Mouse (Mus musculus): ENCODE measurements around the gene Phf3.
"Not testable (repeated sequence)": the region's sequence is repeated elsewhere in the genome, so short reads cannot be mapped to it uniquely, and the experiment has no call there.

Phf3 gene

GRCm38 (mm10) chr1:30819414-30819813 lies 54.3 kb downstream of the Phf3 start:
- DNase-seq = no peak

GRCm38 (mm10) chr1:30815609-30816008 lies 58.1 kb downstream of the Phf3 start:
- no peak for DNase-seq

DNA sequence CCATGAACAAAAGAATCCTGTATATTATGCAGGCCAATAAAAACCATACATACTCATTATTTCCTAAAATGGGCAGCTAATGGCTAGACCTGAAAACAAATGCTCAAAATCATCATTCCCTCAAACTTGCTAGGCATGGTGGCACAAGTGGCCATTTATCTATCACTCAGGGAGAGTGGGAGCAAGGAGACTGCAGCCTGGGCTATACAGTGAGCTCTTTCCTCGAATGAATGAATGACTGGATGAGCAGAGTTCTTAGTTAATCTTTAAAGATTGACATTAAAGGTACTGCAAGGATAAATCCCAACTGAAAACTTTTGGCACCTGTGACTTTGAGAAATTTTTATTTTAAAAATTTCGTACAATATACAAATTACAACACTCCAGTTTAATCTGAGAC lies 58.7 kb downstream of the Phf3 start:
- no peak for DNase-seq

DNA sequence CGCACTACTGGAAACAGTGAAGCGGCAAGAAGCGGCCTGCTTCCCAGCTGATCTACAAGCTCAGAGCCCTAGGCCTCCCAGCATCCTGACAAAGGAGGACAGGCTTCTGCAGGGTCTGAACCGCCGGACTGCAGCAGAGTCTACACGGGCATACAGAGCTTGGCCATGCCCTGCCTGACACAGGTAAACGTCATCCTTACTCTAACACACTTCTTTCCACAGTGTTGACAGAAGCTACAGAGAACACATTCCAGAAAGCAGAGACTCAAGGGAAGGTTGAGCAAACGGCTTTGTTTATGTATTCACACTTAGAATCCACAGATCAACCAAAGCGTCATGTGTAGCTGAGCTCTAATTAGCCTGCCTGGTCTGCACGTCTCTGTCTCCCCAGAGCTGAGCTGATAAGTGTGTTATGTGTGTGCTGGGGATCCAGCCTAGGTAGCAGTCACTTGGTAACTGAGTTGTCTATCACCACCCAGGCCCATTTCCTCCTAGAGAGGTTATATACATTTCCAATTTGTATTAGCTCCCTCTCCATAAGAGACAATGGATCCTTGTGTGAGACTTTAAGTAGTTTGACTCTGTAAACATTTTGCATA lies 65.5 kb downstream of the Phf3 start:
- no peak for DNase-seq

DNA sequence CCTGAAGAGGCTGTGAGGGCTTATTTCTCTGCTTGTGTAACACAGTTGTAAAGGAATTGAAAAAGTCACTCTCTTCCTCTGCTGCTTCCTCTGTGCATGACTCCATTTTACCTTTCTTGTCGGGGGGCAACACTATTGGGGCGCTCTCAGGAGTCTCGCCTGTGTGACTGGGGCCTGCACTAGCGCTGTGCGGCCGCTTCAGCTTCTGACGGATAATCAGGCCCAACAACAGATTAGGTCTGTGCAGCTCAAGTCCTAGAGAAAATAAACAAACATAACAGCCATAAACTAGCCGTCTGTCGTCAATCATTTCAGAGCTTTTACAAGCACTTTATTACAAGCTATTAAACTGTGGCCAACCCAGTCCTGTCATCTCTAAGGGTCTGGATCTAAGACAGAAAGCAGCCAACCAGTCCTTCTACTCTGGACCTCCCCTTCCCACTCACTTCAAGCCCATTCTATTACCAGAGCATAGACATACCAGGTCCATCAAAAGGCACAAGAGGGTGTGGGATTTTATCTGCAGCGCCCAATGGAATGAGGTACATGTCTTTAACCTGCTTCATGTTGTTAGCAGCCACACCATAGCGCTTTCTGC lies 67.9 kb downstream of the Phf3 start:
- no peak for DNase-seq

GRCm38 (mm10) chr1:30804919-30805318 lies 68.8 kb downstream of the Phf3 start:
- DNase-seq = no peak

DNA sequence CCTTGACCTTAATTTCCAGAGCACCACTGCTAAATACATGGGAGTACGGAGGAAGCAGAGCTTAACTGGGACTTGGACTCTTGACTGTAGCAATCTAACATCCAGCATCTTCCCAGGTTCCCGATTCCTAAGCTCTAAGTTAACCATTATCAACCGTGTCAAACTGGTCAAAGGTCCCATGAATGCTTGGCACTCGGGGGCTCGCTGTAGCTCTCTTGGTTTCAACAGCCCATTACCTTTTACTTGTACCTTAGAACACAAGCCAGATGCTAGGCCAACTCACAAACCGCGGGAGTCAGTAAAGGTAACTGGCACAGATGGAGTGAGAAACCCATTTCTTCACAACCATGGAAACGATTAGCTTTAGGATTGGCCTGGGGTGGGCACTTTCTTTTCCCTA lies 71.8 kb downstream of the Phf3 start:
- no peak for DNase-seq

DNA sequence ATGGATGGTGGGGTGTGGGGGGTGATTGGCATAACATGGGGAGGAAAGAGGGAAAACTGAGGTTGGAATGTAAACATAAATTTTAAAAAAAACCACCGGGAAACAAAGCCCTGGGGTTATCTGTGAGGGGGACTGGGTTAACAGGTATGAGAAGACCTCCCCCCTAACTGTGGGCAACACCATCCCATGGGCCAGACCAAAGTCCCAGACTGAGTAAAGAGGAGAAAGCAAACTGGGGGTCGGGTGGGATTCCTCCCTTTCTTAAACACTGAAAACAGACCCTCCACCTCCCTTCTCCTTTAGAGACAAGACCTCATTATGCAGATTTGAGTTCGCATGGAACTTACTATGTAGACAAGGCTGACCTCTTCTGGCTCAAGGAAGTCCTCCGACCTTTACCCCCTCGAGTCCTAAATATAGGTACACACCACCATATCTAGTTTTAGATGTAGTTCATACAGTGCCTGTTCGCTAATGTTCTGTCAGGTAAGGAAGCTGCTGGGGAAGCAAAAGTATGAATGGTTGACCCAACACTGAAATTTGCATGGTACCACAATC lies 74.4 kb downstream of the Phf3 start:
- DNase-seq = no peak

DNA sequence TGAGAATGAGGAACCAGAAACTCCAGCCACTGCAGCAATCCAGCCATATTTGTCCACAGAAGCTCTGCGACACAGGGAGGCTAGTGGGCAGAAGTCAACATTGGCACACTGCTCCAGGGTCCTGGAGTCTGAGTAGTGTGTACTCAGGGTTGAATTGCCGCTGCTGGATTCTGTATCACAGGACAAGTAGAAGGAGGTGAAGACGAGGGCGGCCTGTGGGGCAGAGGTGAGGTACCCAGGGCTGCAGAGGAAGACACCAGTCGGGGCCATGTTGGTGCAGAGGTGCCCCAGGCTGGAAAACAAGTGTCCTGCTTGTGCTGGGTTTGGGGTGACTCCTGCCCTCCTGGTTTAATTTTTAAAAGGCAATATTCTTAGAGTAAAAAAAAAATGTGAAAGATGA lies 79.1 kb downstream of the Phf3 start:
- no peak for DNase-seq

- DNase-seq = no peak
Measured at GRCm38 (mm10) chr1:30793357-30793883, 80.3 kb downstream of the Phf3 start.

DNA sequence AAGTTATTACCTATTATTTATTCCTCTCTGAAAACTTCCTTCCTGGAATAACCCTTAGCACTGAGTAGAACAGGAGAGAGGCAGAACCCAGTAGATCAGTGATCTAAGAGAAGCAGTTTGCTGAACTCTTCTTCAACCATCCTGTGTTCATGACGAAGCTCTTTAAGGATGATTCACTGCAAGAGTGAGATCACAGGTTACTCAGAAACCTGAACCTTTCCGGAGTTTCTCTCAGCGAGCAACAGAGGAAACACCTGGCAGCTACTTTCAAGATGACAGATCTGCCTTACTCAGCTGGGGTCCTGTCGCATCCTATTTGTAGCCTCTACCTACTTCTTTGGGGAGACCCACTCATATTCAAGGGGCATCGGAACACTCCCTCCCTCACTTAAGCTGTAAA lies 80.8 kb downstream of the Phf3 start:
- DNase-seq = no peak

DNA sequence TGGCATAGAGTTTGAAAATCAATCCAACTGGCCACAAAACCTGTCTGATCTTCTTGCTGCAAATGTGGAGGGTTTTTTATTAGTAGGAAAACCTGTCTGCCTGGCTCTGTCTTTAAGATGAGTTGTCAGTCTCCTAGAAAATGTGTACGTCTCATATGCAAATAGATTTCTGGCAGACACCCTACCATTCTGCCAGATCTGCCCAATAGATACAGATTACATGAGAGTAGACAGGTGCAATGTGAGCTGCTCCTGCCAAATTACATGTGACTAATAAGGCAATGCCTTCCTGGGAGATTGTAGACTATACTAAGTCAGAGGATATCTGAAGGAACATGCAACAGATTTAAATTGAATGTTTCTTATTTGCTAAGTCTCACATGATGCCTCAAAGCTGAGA lies 83.5 kb downstream of the Phf3 start:
- DNase-seq = no peak

- DNase-seq = no peak
Measured at GRCm38 (mm10) chr1:30789689-30790088, 84.0 kb downstream of the Phf3 start.

DNA sequence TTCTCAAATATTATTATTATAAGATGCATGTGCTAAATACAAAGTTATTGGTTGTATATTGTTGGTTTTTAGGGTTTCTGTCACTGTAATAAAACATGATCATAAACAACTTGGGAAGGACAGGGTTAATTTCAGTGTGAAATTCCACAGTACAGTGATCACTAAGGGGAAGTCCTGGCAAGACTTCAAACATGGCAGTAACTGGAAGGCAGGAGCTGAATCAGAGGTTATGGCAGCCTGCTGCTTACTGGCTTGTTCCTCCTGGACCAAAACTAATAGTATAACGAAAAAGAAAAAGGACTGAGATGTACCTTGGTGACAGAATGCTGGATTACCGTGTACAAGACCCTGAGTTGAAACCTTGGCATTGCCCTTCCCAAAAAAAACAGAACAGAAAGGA lies 84.7 kb downstream of the Phf3 start:
- DNase-seq = no peak

DNA sequence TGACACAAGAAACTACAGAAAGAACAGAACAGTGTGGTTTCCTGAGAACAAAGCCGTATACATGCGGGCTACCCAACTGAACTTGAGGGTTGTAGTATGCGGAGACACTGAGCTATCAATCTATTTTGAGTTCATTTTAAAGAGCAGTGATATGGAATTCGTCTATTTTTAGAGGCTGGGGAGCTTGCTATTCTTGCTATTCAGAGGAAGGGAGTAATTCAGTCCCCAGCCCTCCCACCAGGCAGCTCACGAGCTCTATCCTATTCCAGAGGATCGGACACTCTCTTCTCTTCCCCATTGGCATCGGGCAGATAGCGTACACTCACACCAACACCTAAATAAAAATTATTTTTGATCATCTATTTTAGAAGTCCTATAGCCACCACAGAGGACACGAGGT lies 87.1 kb downstream of the Phf3 start:
- DNase-seq = no peak

GRCm38 (mm10) chr1:30783741-30784140 lies 90.0 kb downstream of the Phf3 start:
- DNase-seq = no peak

GRCm38 (mm10) chr1:30780293-30780692 lies 93.4 kb downstream of the Phf3 start:
- peak in 1 of 2 experiments; percentile 47 for DNase-seq

- no peak for DNase-seq
Measured at GRCm38 (mm10) chr1:30779562-30779961, 94.2 kb downstream of the Phf3 start.

DNA sequence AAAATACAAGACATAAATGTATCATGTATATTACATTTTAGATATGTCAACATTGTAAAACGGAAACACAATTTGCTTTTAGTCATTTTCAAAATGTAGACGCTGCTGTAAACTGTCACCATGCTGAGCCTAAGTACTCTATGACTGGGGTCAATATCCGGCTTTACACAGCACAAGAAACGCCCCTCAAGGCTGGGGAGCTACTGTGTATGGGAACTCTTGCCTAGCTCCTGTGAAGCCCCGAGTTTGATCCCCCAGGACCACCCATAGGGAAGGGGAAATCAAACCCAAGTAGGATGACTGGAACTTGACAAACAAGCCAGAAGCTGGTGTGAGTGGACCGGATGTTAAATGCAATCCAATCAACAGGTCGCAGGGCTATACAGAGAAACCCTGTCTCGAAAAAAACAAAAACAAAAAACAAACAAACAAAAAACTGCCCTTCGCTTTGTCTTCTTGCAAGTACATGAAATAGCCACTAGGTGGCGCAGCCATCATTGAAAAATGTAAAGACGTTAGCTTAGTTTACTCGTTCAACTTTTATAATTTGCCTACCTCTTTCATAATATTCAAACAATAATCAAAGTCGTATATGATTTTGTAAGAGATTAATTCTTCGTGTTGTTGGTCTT lies 95.2 kb downstream of the Phf3 start:
- peak in 1 of 2 experiments; percentile 29 for DNase-seq

DNA sequence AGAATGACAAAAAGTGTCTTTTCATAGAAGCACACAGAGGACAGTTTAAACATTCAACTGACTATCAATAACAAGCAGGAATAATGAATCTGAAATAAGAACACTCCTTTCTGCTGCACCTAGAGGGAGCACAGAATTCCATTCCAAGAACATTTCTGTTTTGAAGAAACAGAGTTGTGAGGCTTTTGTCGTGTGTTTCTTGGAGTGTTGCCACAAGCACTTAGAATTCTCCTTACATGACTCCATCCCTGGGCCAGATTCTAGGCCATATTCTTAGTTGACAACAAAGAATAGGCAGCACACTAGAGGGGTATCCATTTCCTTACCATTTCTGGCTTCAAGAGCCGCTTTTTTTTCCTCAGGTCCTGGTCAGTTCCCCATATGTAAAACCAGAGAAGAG lies 97.5 kb downstream of the Phf3 start:
- DNase-seq = no peak

DNA sequence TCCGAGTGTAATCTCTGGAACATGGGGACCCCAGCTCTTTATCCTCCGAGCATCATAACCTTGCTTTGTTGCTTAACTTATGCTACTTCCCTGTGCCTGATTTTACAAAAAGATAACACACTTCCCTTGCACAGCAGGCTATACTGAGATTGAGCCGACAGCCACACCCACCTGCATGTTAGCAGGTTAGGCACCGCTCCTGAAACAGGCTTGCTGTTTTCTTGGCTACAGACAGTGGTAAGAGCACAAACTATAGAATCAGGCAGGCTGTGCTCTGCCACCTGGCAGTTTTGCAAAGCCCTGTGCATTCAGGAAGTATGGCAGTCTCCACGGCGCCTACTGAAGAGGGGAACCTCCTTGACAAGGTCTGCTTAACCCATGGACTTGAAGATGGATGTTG lies 100.1 kb downstream of the Phf3 start:
- DNase-seq = no peak

GRCm38 (mm10) chr1:30772851-30773250 lies 100.9 kb downstream of the Phf3 start:
- no peak for DNase-seq

DNA sequence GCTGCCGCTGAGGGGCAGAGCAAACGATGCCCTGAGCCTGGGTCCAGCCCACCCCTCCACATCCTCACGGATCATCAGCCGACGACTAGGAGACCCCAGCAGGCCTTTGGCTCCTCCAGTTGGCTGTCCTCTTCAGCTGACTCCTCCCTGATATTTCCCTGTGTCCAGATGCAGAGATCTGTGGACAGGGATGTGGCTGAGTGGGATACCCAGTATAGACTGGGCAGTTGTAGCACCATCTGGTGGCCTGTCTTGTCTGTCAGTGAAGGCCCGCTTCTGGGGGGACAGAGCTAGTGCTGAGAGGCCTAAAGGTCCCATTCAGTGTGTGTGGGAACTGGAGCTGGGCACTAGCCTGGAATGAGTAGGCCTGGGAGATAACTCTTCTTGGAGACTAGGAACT lies 101.9 kb downstream of the Phf3 start:
- peak; percentile 13 to 27 for DNase-seq

DNA sequence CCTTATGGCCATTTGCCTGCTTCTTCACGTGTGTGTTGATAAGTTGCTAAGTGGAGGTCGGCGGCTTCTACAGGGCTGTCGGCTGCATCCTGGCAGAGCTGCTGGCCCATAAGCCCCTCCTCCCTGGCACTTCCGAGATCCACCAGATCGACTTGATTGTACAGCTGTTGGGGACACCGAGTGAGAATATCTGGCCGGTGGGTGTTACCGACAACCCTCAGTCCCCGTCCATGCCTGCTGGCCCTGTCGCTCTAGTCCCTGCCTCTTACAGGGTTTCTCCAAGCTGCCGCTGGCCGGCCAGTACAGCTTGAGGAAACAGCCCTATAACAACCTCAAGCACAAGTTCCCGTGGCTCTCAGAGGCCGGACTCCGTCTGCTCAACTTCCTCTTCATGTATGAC lies 103.1 kb downstream of the Phf3 start:
- DNase-seq = not testable (repeated sequence)
